Mouse (Mus musculus) bone marrow, adult 2 months (tissue): ENCODE results near the gene Samhd1.

Experiments used
- CTCF ChIP-seq: fragments of 200-500 bp; IDR thresholded peaks from 2 replicates; pipeline ENCODE4 v1.5.1; 2011; ENCODE audit warnings: low read length, control low read depth; ENCODE audit not compliant: control insufficient read depth, insufficient read depth
- POLR2A ChIP-seq: fragments of 200-500 bp; IDR thresholded peaks from 2 replicates; pipeline ENCODE4 v1.6.1; 2011; ENCODE audit warnings: low read depth, mild to moderate bottlenecking, control low read depth, low read length, borderline replicate concordance; ENCODE audit not compliant: control insufficient read depth

GRCm38 (mm10) chr2:157132686-157133540 is 2.2 kb downstream of the Samhd1 start:
- TF ChIP-seq POLR2A (no peak), CTCF (no peak)
